ENCODE assay signal across 8 mouse cellular contexts in genomic region chr13:53236434-53237401, GRCm38 (mm10). TPM values are rescaled to one million over a fixed set of nuclear protein-coding genes. Genes with fewer than 3 reads are reported as not detected.
DNase-seq lines count a peak whose midpoint lies in the region; ATAC-seq and TF ChIP-seq lines count a peak whose summit lies in the region.

No protein-coding gene starts in this region.

- H3K4me3 ChIP-seq in lung, postnatal 0 days (ENCODE audit: low read depth, low read length) = no peak overlapping the region
- no peak overlapping the region for H3K4me3 ChIP-seq in limb, embryonic 11.5 days (ENCODE audit: low read depth, low read length)
- H3K4me3 ChIP-seq in stomach, embryonic 16.5 days (replicated peaks; ENCODE audit: low read length) = no peak overlapping the region

- no peak overlapping the region for H3K27ac ChIP-seq in lung, postnatal 0 days (ENCODE audit: low read length)
- no peak overlapping the region for H3K27ac ChIP-seq in limb, embryonic 11.5 days (replicated peaks; ENCODE audit: low read depth, low read length)
- H3K27ac ChIP-seq in stomach, embryonic 16.5 days (ENCODE audit: low read length) = peak overlapping the region; percentile 65

- no peaks in the 10 kb centered on the region for H3K27me3 ChIP-seq in lung, postnatal 0 days (replicated peaks; ENCODE audit: insufficient read depth, low read length)
- no peaks in the 10 kb centered on the region for H3K27me3 ChIP-seq in limb, embryonic 11.5 days (ENCODE audit: control insufficient read depth, insufficient read depth, low read length)
- H3K27me3 ChIP-seq in stomach, embryonic 16.5 days (ENCODE audit: control insufficient read depth, insufficient read depth, low read length) = no peaks in the 10 kb centered on the region

- no peaks in the 10 kb centered on the region for H3K36me3 ChIP-seq in lung, postnatal 0 days (ENCODE audit: insufficient read depth, low read length)
- H3K36me3 ChIP-seq in limb, embryonic 11.5 days (ENCODE audit: control insufficient read depth, insufficient read depth, low read length) = no peaks in the 10 kb centered on the region
- H3K36me3 ChIP-seq in stomach, embryonic 16.5 days (ENCODE audit: control insufficient read depth, insufficient read depth, low read length) = no peaks in the 10 kb centered on the region

- TF ChIP-seq EP300 in lung, postnatal 0 days (IDR thresholded peaks at IDR 0.05) = no peak

- ATAC-seq in lung, postnatal 0 days = peak; percentile 22; the same call in 1 of the 2 replicates
- 0 out of 2 replicates have a peak, but pooled peaks have one; percentile 41 for ATAC-seq in limb, embryonic 11.5 days (ENCODE audit: insufficient number of reproducible peaks, low FRiP score, low TSS enrichment, low read depth)
- ATAC-seq in stomach, embryonic 16.5 days (ENCODE audit: insufficient read depth, low FRiP score) = peak; percentile 15; the same call in 1 of the 2 replicates
- no peak for ATAC-seq in megakaryocyte progenitor cell, adult 5-6 weeks (replicated peaks; ENCODE audit: poor library complexity)

- no peak for TF ChIP-seq CTCF in lung, postnatal 0 days (IDR thresholded peaks at IDR 0.05)

- WGBS in lung, postnatal 0 days = 45% methylated on average over 18 of the region's 18 CpGs
- 9% methylated on average over 18 of the region's 18 CpGs for WGBS in limb, embryonic 11.5 days
- WGBS in stomach, embryonic 16.5 days = 38% methylated on average over 18 of the region's 18 CpGs

- H3K9me3 ChIP-seq in lung, postnatal 0 days (ENCODE audit: low read length) = no peaks in the 10 kb centered on the region
- no peaks in the 10 kb centered on the region for H3K9me3 ChIP-seq in limb, embryonic 11.5 days (ENCODE audit: control insufficient read depth, low read length)
- H3K9me3 ChIP-seq in stomach, embryonic 16.5 days (replicated peaks; ENCODE audit: control insufficient read depth, low read length) = no peaks in the 10 kb centered on the region

- H3K9ac ChIP-seq in lung, postnatal 0 days (replicated peaks; ENCODE audit: low read depth) = no peak overlapping the region
- no peak overlapping the region for H3K9ac ChIP-seq in limb, embryonic 11.5 days (ENCODE audit: low read length)
- peak overlapping the region; percentile 19; the same call in 1 of the 2 replicates for H3K9ac ChIP-seq in stomach, embryonic 16.5 days (ENCODE audit: low read length)

- H3K4me1 ChIP-seq in lung, postnatal 0 days (ENCODE audit: insufficient read depth, low read depth, low read length) = no peaks in the 10 kb centered on the region; the same call in 1 of the 2 replicates
- peaks cover 54% of the 10 kb centered on the region for H3K4me1 ChIP-seq in limb, embryonic 11.5 days (ENCODE audit: control insufficient read depth, insufficient read depth, low read length)
- peaks cover 60% of the 10 kb centered on the region for H3K4me1 ChIP-seq in stomach, embryonic 16.5 days (ENCODE audit: control insufficient read depth, insufficient read depth, low read length)

- no peak overlapping the region for H3K4me2 ChIP-seq in lung, postnatal 0 days (replicated peaks; ENCODE audit: low read depth, low read length)
- 0 out of 2 replicates have a peak overlapping the region, but pooled peaks have one; percentile 3 for H3K4me2 ChIP-seq in limb, embryonic 11.5 days (ENCODE audit: low read depth, severe bottlenecking)
- peak overlapping the region; percentile 9; the same call in 1 of the 2 replicates for H3K4me2 ChIP-seq in stomach, embryonic 16.5 days (ENCODE audit: low read depth, low read length)

- peak; percentile 53 for DNase-seq in adrenal gland, adult 2 months
- no peak for DNase-seq in adrenal gland, postnatal 4 days (ENCODE audit: low spot score in 2 of 2)
- DNase-seq in lung, postnatal 0 days (ENCODE audit: low spot score) = no peak
- no peak for DNase-seq in lung, postnatal 25 days (ENCODE audit: low spot score)
- peak; percentile 70 for DNase-seq in limb, embryonic 11.5 days (ENCODE audit: low spot score)
- DNase-seq in right cerebral cortex, adult 2 months (ENCODE audit: low spot score in 2 of 2) = no peak

RNA-seq across cellular contexts. Expression of gene Ror2, which starts 49.2 kb away (rescaled TPM):
- 1 to 10 TPM; 4.7 to 7.0 TPM for total RNA-seq in adrenal gland, adult 2 months (2021)
- polyA plus RNA-seq in adrenal gland, adult 2 months (2012; rRNA removed) = 10.0 and 11.8 TPM in 2 replicates
- 10 to 100 TPM; 12.8 to 13.1 TPM for total RNA-seq in adrenal gland, postnatal 4 days (2021)
- 5.3 and 5.5 TPM in 2 replicates for polyA plus RNA-seq in lung, postnatal 0 days (2015; fragmentation: Nextera tagmentation; extraction: Ambion mirVana)
- 17.8 and 21.1 TPM in 2 replicates for polyA plus RNA-seq in limb, embryonic 11.5 days (2014; fragmentation: Nextera tagmentation; extraction: Ambion mirVana)
- polyA plus RNA-seq in stomach, embryonic 16.5 days (2015; fragmentation: Nextera tagmentation; extraction: Ambion mirVana) = 12.0 and 13.5 TPM in 2 replicates
- total RNA-seq in megakaryocyte progenitor cell, adult 5-6 weeks (2015) = not detected in 2 replicates
- 0.14 TPM in 1 of 2 replicates, not detected in the other for total RNA-seq in megakaryocyte progenitor cell, adult 5-6 weeks (2017)

Comparison
In these comparisons a context has a peak if more than half of its experiments do, and no peak if none do; other contexts are left out.
1. DNase-seq: peak in adrenal gland, adult 2 months (single experiment) and limb, embryonic 11.5 days (single experiment); none in adrenal gland, postnatal 4 days (0 of 2), lung, postnatal 0 days (single experiment), lung, postnatal 25 days (single experiment) and right cerebral cortex, adult 2 months (0 of 2).